15 mouse cellular contexts compared by ENCODE assay signal in the genomic region with DNA sequence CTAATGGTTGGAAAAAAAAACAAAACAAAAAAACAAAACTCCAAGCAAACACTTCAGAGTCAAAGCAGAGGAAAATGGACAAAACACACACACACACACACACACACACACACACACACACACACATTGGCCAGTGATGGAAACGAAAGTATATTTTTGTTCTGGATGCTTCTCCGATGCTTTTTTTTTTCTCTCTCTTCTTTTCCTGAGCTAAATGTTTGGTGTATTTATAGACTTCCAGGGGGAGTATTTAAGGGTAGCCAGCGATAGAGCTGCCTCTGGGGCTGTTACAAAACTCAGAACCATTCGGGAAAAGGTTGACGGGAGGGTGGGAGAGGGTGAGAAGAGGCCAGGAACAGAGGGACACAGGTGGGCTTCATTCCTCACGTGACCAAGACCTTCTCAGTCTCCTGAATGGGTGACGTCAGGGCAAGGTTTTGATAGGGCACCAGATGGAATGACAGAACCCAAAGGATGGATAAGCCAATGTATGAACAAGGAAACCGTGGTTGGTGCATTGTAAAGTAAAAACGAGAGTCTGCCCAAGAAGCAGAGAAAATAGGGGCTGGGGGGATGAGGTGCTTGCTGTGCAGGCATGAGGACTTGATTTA. TPM values are rescaled to one million over a fixed set of nuclear protein-coding genes. Genes with fewer than 3 reads are reported as not detected.
DNase-seq lines count a peak whose midpoint lies in the region; ATAC-seq and TF ChIP-seq lines count a peak whose summit lies in the region.
"Had no signal": no experiment of that assay in that cellular context is flagged by ENCODE, and none has a peak within 500 bp of the region (broad histone marks: within the 10 kb centered on the region; RNA-seq: fewer than 3 reads in every experiment).

No protein-coding gene starts in this region.

- no peak for ATAC-seq in kidney, postnatal 0 days (replicated peaks; ENCODE audit: low FRiP score, low read depth)
- no peak for ATAC-seq in limb, embryonic 15.5 days (ENCODE audit: insufficient number of reproducible peaks, low FRiP score, low TSS enrichment, low read depth)
- ATAC-seq: activated CD4-positive, CD25-positive, alpha-beta regulatory T cell, adult 4 months; midbrain, embryonic 16.5 days had no signal

- H3K27me3 ChIP-seq in heart, adult 2 months (ENCODE audit: control insufficient read depth, insufficient read depth, low read length): no peaks in the 10 kb centered on the region
- H3K27me3 ChIP-seq in kidney, postnatal 0 days (ENCODE audit: insufficient read depth, low read length): no peaks in the 10 kb centered on the region
- H3K27me3 ChIP-seq in limb, embryonic 15.5 days: no peaks in the 10 kb centered on the region
- H3K27me3 ChIP-seq: neural tube, embryonic 13.5 days had no signal

- no peaks in the 10 kb centered on the region for H3K9me3 ChIP-seq in kidney, postnatal 0 days (replicated peaks; ENCODE audit: low read length)
- no peaks in the 10 kb centered on the region for H3K9me3 ChIP-seq in limb, embryonic 15.5 days
- H3K9me3 ChIP-seq: neural tube, embryonic 13.5 days had no signal

- H3K79me2 ChIP-seq in heart, adult 2 months (replicated peaks; ENCODE audit: control insufficient read depth, insufficient read depth, low read length): no peaks in the 10 kb centered on the region

- TF ChIP-seq POLR2A in heart, adult 2 months (IDR thresholded peaks at IDR 0.05; ENCODE audit: insufficient read depth, low read depth, low read length): 0 out of 2 replicates have a peak, but pooled peaks have one; percentile 16

- H3K36me3 ChIP-seq in heart, adult 2 months (ENCODE audit: control insufficient read depth, insufficient read depth, low read length): no peaks in the 10 kb centered on the region
- no peaks in the 10 kb centered on the region for H3K36me3 ChIP-seq in kidney, postnatal 0 days (ENCODE audit: insufficient read depth, low read length)
- H3K36me3 ChIP-seq in limb, embryonic 15.5 days: no peaks in the 10 kb centered on the region
- H3K36me3 ChIP-seq: neural tube, embryonic 13.5 days had no signal

- no peak for DNase-seq in heart, adult 2 months
- no peak for DNase-seq in heart, postnatal 25 days (ENCODE audit: low spot score)
- peak; percentile 24 for DNase-seq in kidney, postnatal 0 days (ENCODE audit: low spot score)
- no peak for DNase-seq in kidney, postnatal 36 days
- no peak for DNase-seq in thymus, postnatal 4 days
- no peak for DNase-seq in ovary, adult 18-20 months (ENCODE audit: low spot score)
- DNase-seq: cerebellum, adult 8-10 months; gastrocnemius, postnatal 14 days; right cerebral cortex, adult 18-20 months had no signal

- peak overlapping the region; percentile 92 for H3K27ac ChIP-seq in heart, adult 2 months
- peak overlapping the region; percentile 48 for H3K27ac ChIP-seq in kidney, postnatal 0 days
- peak overlapping the region; percentile 58; the same call in 1 of the 2 replicates for H3K27ac ChIP-seq in brown adipose tissue, adult 24 weeks (replicated peaks; ENCODE audit: low read depth, low read length)
- 0 out of 2 replicates have a peak overlapping the region, but pooled peaks have one; percentile 7 for H3K27ac ChIP-seq in limb, embryonic 15.5 days
- H3K27ac ChIP-seq: neural tube, embryonic 13.5 days had no signal

- no peak for TF ChIP-seq CTCF in heart, adult 2 months (IDR thresholded peaks at IDR 0.05)
- no peak for TF ChIP-seq CTCF in kidney, postnatal 0 days (IDR thresholded peaks at IDR 0.05; ENCODE audit: low read depth)

- no peak overlapping the region for H3K4me2 ChIP-seq in kidney, postnatal 0 days (ENCODE audit: low read length)
- H3K4me2 ChIP-seq in limb, embryonic 15.5 days: no peak overlapping the region
- H3K4me2 ChIP-seq: liver, embryonic 11.5 days; neural tube, embryonic 13.5 days had no signal

- intact Hi-C loops in heart, adult 2 months (cut with DNase I): loop anchor here (2.0 to 5.0 kb wide), 3 partner anchors 61 to 117 kb away; a partner anchor contains a TSS
- intact Hi-C loops in heart, postnatal 25 days (cut with DNase I): loop anchor here (1.0 to 10.0 kb wide), 3 partner anchors 72 to 355 kb away; a partner anchor contains a TSS

- peaks cover 18% of the 10 kb centered on the region for H3K4me1 ChIP-seq in heart, adult 2 months (ENCODE audit: control insufficient read depth, insufficient read depth, low read length)
- peaks cover 4% of the 10 kb centered on the region for H3K4me1 ChIP-seq in kidney, postnatal 0 days (replicated peaks; ENCODE audit: insufficient read depth, low read length)
- 0 out of 2 replicates have a peak, but pooled peaks cover 4% of the 10 kb centered on the region for H3K4me1 ChIP-seq in brown adipose tissue, adult 24 weeks (ENCODE audit: control insufficient read depth, insufficient read depth, insufficient read length, low read length)
- peaks cover 13% of the 10 kb centered on the region for H3K4me1 ChIP-seq in limb, embryonic 15.5 days

- WGBS in heart, adult 2 months: 26% methylated on average over 9 of the region's 9 CpGs
- WGBS in kidney, postnatal 0 days: 57% methylated on average over 9 of the region's 9 CpGs
- WGBS in limb, embryonic 15.5 days: 70% methylated on average over 9 of the region's 9 CpGs

- no peak overlapping the region for H3K9ac ChIP-seq in heart, adult 2 months (ENCODE audit: low read depth, low read length)
- H3K9ac ChIP-seq in kidney, postnatal 0 days (ENCODE audit: low read depth, low read length): no peak overlapping the region
- H3K9ac ChIP-seq in limb, embryonic 15.5 days: no peak overlapping the region
- H3K9ac ChIP-seq: neural tube, embryonic 13.5 days had no signal

- no peak for TF ChIP-seq EP300 in heart, adult 2 months (IDR thresholded peaks at IDR 0.05; ENCODE audit: insufficient read depth, low read depth, low read length)

- H3K4me3 ChIP-seq in heart, adult 2 months: no peak overlapping the region
- H3K4me3 ChIP-seq in kidney, postnatal 0 days (replicated peaks; ENCODE audit: low read depth, low read length): no peak overlapping the region
- H3K4me3 ChIP-seq in brown adipose tissue, adult 24 weeks (ENCODE audit: insufficient read depth, low read depth, low read length): no peak overlapping the region
- no peak overlapping the region for H3K4me3 ChIP-seq in limb, embryonic 15.5 days
- H3K4me3 ChIP-seq: neural tube, embryonic 13.5 days had no signal

RNA-seq across cellular contexts. Expression of a gene that starts 5.5 kb away (rescaled TPM):
- total RNA-seq in heart, adult 2 months (2021): 10 to 100 TPM; 78.1 to 97.0 TPM
- polyA plus RNA-seq in heart, adult 2 months (2012; rRNA removed): 11.4 and 25.3 TPM in 2 replicates
- 10 to 100 TPM; 67.4 to 68.3 TPM for total RNA-seq in heart, postnatal 25 days (2021)
- polyA plus RNA-seq in kidney, postnatal 0 days (2015; fragmentation: Nextera tagmentation; extraction: Ambion mirVana): 37.1 and 39.1 TPM in 2 replicates
- 23.3 and 26.5 TPM in 2 replicates for polyA plus RNA-seq in brown adipose tissue, adult 24 weeks (2012; ENCODE audit: insufficient read depth, insufficient read length, missing spikeins)
- polyA plus RNA-seq in limb, embryonic 15.5 days (2015; fragmentation: Nextera tagmentation; extraction: Ambion mirVana): 35.6 and 36.0 TPM in 2 replicates

RNA-seq across cellular contexts. Expression of a gene that starts 23.9 kb away (rescaled TPM):
- total RNA-seq in heart, adult 2 months (2021): 1 to 10 TPM; 2.8 to 3.1 TPM
- 7.2 and 7.4 TPM in 2 replicates for polyA plus RNA-seq in heart, adult 2 months (2012; rRNA removed)
- 1 to 10 TPM; 3.2 to 3.9 TPM for total RNA-seq in heart, postnatal 25 days (2021)
- polyA plus RNA-seq in kidney, postnatal 0 days (2015; fragmentation: Nextera tagmentation; extraction: Ambion mirVana): 1.4 and 2.3 TPM in 2 replicates
- polyA plus RNA-seq in brown adipose tissue, adult 24 weeks (2012; ENCODE audit: insufficient read depth, insufficient read length, missing spikeins): 1.5 and 1.6 TPM in 2 replicates
- polyA plus RNA-seq in limb, embryonic 15.5 days (2015; fragmentation: Nextera tagmentation; extraction: Ambion mirVana): 2.2 and 2.3 TPM in 2 replicates

Comparison
In these comparisons a context has a peak if more than half of its experiments do, and no peak if none do; other contexts are left out.
1. H3K27ac ChIP-seq: peak in every context shown above with its lines; median percentile 92 in heart, adult 2 months; 58 in brown adipose tissue, adult 24 weeks; 48 in kidney, postnatal 0 days; 7 in limb, embryonic 15.5 days.